Mouse (Mus musculus) urinary bladder, postnatal 0 days (tissue): Measurements from ENCODE around the gene Krt1. TPM values are rescaled to one million over a fixed set of nuclear protein-coding genes. Genes with fewer than 3 reads are reported as not detected.

Experiments
- microRNA-seq: library from miRNA; unstranded; fragments of <30 nt; microRNA quantifications from one replicate; pipeline ENCODE4, GENCODE M21; 2016
- polyA plus RNA-seq: library from polyadenylated mRNA; unstranded; fragments of >200 nt; fragmentation: Nextera tagmentation; extraction: Ambion mirVana; gene quantifications from 2 replicates; pipeline ENCODE4 v1.2.1, GENCODE M21; 2015

The Krt1 gene
- 0.80 and 1.2 TPM in 2 replicates for polyA plus RNA-seq

DNA sequence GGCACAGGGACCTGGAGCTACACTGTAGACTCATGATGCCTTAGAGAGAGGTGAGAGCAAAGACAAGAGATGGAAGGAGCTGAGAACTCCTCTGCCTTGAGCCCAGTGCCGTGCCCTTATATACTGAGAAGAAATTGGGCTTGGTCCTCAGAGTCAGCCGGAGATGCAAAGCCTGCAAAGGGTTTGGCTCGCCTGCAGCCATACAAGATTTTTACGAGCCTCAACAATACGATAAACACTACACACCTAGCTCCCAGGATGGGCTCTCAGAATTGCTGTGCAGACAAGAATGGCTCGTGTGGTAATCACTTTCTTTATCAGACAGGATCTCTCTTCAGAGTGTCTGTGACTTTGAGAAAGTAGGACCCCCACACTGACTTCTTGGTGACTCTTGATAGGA lies at the start of gene Krt1:
TSS of gene Krt1 (minus strand) at position 101 of the 400 bp plus-strand sequence.

GRCm38 (mm10) chr15:101892820-101893219 lies 42.2 kb upstream of the Krt1 start, which contains the start of gene Krt76:
Krt76 (minus strand) TSS chr15:101892920.

GRCm38 (mm10) chr15:101869431-101869830 lies 18.8 kb upstream of the Krt1 start, which contains the start of gene Krt77:
Krt77 (minus strand) TSS chr15:101869705.

GRCm38 (mm10) chr15:101817875-101818274 lies 32.7 kb downstream of the Krt1 start, which contains the start of gene Krt2:
Krt2 (minus strand) TSS chr15:101818169.

GRCm38 (mm10) chr15:101802296-101802835 lies 48.2 kb downstream of the Krt1 start, which contains the start of gene Krt73:
Krt73 (minus strand) TSS chr15:101802346.

Small RNA genes within 50 kb of the gene (microRNA-seq; reads per million reads assigned to microRNA genes)
- not detected for gene Gm44356

Other genes with a start within 250 kb of the Krt1 start
- not detected in 2 replicates for gene Gm5414, start 222.6 kb downstream of the Krt1 start, polyA plus RNA-seq
- not detected in 2 replicates for gene Gm5478, start 203.4 kb downstream of the Krt1 start, polyA plus RNA-seq
- 0.21 TPM in 1 of 2 replicates, not detected in the other for gene Krt6b, start 170.5 kb downstream of the Krt1 start, polyA plus RNA-seq
- 2.0 and 4.7 TPM in 2 replicates for gene Krt6a, start 156.5 kb downstream of the Krt1 start, polyA plus RNA-seq
- gene Krt5, start 137.9 kb downstream of the Krt1 start, polyA plus RNA-seq, result 247 and 260 TPM in 2 replicates
- gene Krt71, start 107.7 kb downstream of the Krt1 start, polyA plus RNA-seq, result not detected in 2 replicates
- gene Krt72, start 64.3 kb downstream of the Krt1 start, polyA plus RNA-seq, result not detected in 2 replicates
- not detected in 2 replicates for gene Krt73, start 48.4 kb downstream of the Krt1 start, polyA plus RNA-seq
- not detected in 2 replicates for gene Krt2, start 32.6 kb downstream of the Krt1 start, polyA plus RNA-seq
- 0.08 TPM in 1 of 2 replicates, not detected in the other for gene Krt77, start 18.9 kb upstream of the Krt1 start, polyA plus RNA-seq
- not detected in 2 replicates for gene Krt76, start 42.1 kb upstream of the Krt1 start, polyA plus RNA-seq
- gene Krt4, start 73.9 kb upstream of the Krt1 start, polyA plus RNA-seq, result 113 and 146 TPM in 2 replicates
- gene Krt79, start 89.5 kb upstream of the Krt1 start, polyA plus RNA-seq, result 0.47 and 0.71 TPM in 2 replicates
- 2.1 and 2.2 TPM in 2 replicates for gene Krt78, start 103.5 kb upstream of the Krt1 start, polyA plus RNA-seq
- gene Krt8, start 153.7 kb upstream of the Krt1 start, polyA plus RNA-seq, result 1,267 and 1,548 TPM in 2 replicates
- 1,517 and 1,777 TPM in 2 replicates for gene Krt18, start 177.4 kb upstream of the Krt1 start, polyA plus RNA-seq
- 68.1 and 68.6 TPM in 2 replicates for gene Eif4b, start 223.0 kb upstream of the Krt1 start, polyA plus RNA-seq
- gene Tns2, start 249.6 kb upstream of the Krt1 start, polyA plus RNA-seq, result 18.6 and 24.0 TPM in 2 replicates